Mouse (Mus musculus) midbrain, embryonic 12.5 days (tissue): ENCODE results near the gene Akt3. TPM values are rescaled to one million over a fixed set of nuclear protein-coding genes. Genes with fewer than 3 reads are reported as not detected.

ENCODE experiments used
- ATAC-seq: fragments of 200-750 bp; cut with Nextera tagmentation; 2 replicates; pipeline ENCODE4 v1.8.0; 2017; ENCODE audit warnings: low read depth, moderate TSS enrichment, moderate library complexity; ENCODE audit not compliant: low FRiP score
- H3K27ac ChIP-seq: fragments of 300-500 bp; sonication (generic); replicated peaks from 2 replicates; pipeline ENCODE4 v1.5.1; 2016; ENCODE audit warnings: mild to moderate bottlenecking
- H3K27me3 ChIP-seq: fragments of 300-500 bp; sonication (generic); 2 replicates; pipeline ENCODE4 v1.6.1; 2016; ENCODE audit warnings: mild to moderate bottlenecking
- H3K36me3 ChIP-seq: fragments of 300-500 bp; sonication (generic); 2 replicates; pipeline ENCODE4 v1.6.1; 2016
- H3K4me1 ChIP-seq: fragments of 300-500 bp; sonication (generic); 2 replicates; pipeline ENCODE4 v1.6.1; 2016
- H3K4me2 ChIP-seq: fragments of 300-500 bp; sonication (generic); replicated peaks from 2 replicates; pipeline ENCODE4 v1.6.1; 2016; ENCODE audit warnings: mild to moderate bottlenecking, moderate library complexity
- H3K4me3 ChIP-seq: fragments of 300-500 bp; sonication (generic); 2 replicates; pipeline ENCODE4 v1.5.1; 2016; ENCODE audit warnings: mild to moderate bottlenecking
- H3K9ac ChIP-seq: fragments of 300-500 bp; sonication (generic); replicated peaks from 2 replicates; pipeline ENCODE4 v1.6.1; 2016; ENCODE audit warnings: mild to moderate bottlenecking, moderate library complexity
- H3K9me3 ChIP-seq: fragments of 300-500 bp; sonication (generic); 2 replicates; pipeline ENCODE4 v1.6.1; 2016; ENCODE audit warnings: mild to moderate bottlenecking
- WGBS: fragments of 180-500 bp; shearing (Covaris S2); methylation state at CpG from one replicate; pipeline ENCODE4 v1.1.7; 2016; 5-methylcytosine and 5-hydroxymethylcytosine counted together
- polyA plus RNA-seq: library from polyadenylated mRNA; unstranded; fragments of >200 nt; fragmentation: Nextera tagmentation; extraction: Ambion mirVana; gene quantifications from 2 replicates; pipeline ENCODE4 v1.2.1, GENCODE M21; 2016

Gene Akt3
- polyA plus RNA-seq, 1 experiment from 2014 or later: 32.5 TPM

DNA sequence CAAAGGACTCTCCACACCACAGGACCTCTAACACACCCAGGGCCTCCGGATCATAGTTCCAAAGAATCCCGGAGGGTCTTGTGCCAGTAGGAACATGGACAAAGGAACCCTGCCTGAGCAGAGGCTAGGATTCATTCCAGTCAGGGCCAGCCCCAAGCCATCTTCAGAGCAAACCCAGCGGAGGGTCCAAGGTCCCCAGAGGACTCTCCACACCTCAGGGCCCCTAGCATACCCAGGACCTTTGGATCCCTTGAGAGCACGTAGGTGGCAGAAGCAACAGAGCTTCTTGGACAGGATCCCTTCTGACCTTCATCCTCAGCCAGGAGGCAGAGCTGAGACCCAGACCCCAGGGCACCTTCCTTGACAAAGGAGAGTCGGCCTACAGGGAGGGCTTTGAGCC lies 167.5 kb downstream of the Akt3 start:
- no peak overlapping the region for H3K4me2 ChIP-seq
- ATAC-seq: no peak
- H3K4me1 ChIP-seq: no peaks in the 10 kb centered on the region
- WGBS: 88% methylated on average over 5 of the region's 5 CpGs
- no peaks in the 10 kb centered on the region for H3K9me3 ChIP-seq
- no peak overlapping the region for H3K4me3 ChIP-seq
- H3K27ac ChIP-seq: no peak overlapping the region
- H3K27me3 ChIP-seq: no peaks in the 10 kb centered on the region
- no peak overlapping the region for H3K9ac ChIP-seq
- H3K36me3 ChIP-seq: 0 out of 2 replicates have a peak, but pooled peaks cover 4% of the 10 kb centered on the region

- Histone ChIP-seq H3K4me3 (no peak overlapping the region), H3K36me3 (no peaks in the 10 kb centered on the region), H3K9me3 (0 out of 2 replicates have a peak, but pooled peaks cover under 1% of the 10 kb centered on the region), H3K27ac (no peak overlapping the region), H3K4me1 (no peaks in the 10 kb centered on the region), H3K27me3 (no peaks in the 10 kb centered on the region), H3K4me2 (no peak overlapping the region), H3K9ac (no peak overlapping the region)
- ATAC-seq: no peak
- 72% methylated on average over 3 of the region's 3 CpGs for WGBS
Measured at GRCm38 (mm10) chr1:177089515-177089914, 168.5 kb downstream of the Akt3 start.

DNA sequence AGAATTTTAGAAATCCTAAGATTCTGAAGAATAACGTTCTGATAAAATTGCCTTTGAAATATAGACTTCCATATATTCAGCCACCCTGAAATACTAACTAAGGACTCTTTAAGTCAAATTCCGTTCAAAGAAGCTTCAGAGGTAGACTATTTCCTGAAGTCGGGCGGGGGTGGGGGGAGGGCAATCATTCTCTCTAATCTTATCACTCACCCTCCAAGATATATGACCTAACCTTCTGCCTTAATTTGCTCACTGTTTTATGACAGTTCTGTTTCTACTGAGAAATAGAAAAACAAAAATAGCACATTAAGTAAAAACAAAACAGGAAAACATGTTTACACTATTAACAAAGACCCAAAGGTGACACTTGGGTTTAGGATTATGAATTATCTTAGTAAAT lies 169.0 kb downstream of the Akt3 start:
- WGBS: 91% methylated on average over 4 of the region's 4 CpGs
- ATAC-seq: no peak
- H3K27ac ChIP-seq: no peak overlapping the region

GRCm38 (mm10) chr1:177081957-177082645 lies 175.9 kb downstream of the Akt3 start:
- 0 out of 2 replicates have a peak, but pooled peaks cover 3% of the 10 kb centered on the region for H3K4me1 ChIP-seq
- peak; percentile 19; the same call in 1 of the 2 replicates for ATAC-seq
- WGBS: 89% methylated on average over 1 of the region's 1 CpGs
- H3K36me3 ChIP-seq: no peaks in the 10 kb centered on the region
- 0 out of 2 replicates have a peak overlapping the region, but pooled peaks have one; percentile 1 for H3K27ac ChIP-seq
- H3K9me3 ChIP-seq: 0 out of 2 replicates have a peak, but pooled peaks cover 5% of the 10 kb centered on the region
- no peak overlapping the region for H3K4me2 ChIP-seq
- no peaks in the 10 kb centered on the region for H3K27me3 ChIP-seq
- H3K9ac ChIP-seq: no peak overlapping the region
- H3K4me3 ChIP-seq: no peak overlapping the region

More for the DNA sequence above, 169.0 kb downstream of the Akt3 start:
- H3K4me3 ChIP-seq: no peak overlapping the region
- no peak overlapping the region for H3K4me2 ChIP-seq
- no peaks in the 10 kb centered on the region for H3K4me1 ChIP-seq
- no peaks in the 10 kb centered on the region for H3K36me3 ChIP-seq
- no peak overlapping the region for H3K9ac ChIP-seq
- H3K9me3 ChIP-seq: 0 out of 2 replicates have a peak, but pooled peaks cover 4% of the 10 kb centered on the region
- no peaks in the 10 kb centered on the region for H3K27me3 ChIP-seq

- Histone ChIP-seq H3K9ac (no peak overlapping the region), H3K4me2 (no peak overlapping the region), H3K4me1 (no peaks in the 10 kb centered on the region), H3K9me3 (no peaks in the 10 kb centered on the region), H3K27ac (no peak overlapping the region), H3K27me3 (no peaks in the 10 kb centered on the region), H3K36me3 (0 out of 2 replicates have a peak, but pooled peaks cover 3% of the 10 kb centered on the region), H3K4me3 (no peak overlapping the region)
- no peak for ATAC-seq
- WGBS: 97% methylated on average over 2 of the region's 2 CpGs
Measured at GRCm38 (mm10) chr1:177069161-177069560, 188.8 kb downstream of the Akt3 start.

- Histone ChIP-seq H3K9me3 (no peaks in the 10 kb centered on the region), H3K4me1 (no peaks in the 10 kb centered on the region), H3K9ac (no peak overlapping the region), H3K27ac (no peak overlapping the region), H3K36me3 (0 out of 2 replicates have a peak, but pooled peaks cover 3% of the 10 kb centered on the region), H3K4me3 (no peak overlapping the region), H3K4me2 (no peak overlapping the region), H3K27me3 (no peaks in the 10 kb centered on the region)
- 78% methylated on average over 8 of the region's 8 CpGs for WGBS
- no peak for ATAC-seq
Measured at GRCm38 (mm10) chr1:177067123-177067646, 190.8 kb downstream of the Akt3 start.

GRCm38 (mm10) chr1:177065732-177066131 lies 192.3 kb downstream of the Akt3 start:
- no peak overlapping the region for H3K4me3 ChIP-seq
- no peaks in the 10 kb centered on the region for H3K9me3 ChIP-seq
- H3K27me3 ChIP-seq: no peaks in the 10 kb centered on the region
- no peak for ATAC-seq
- no peak overlapping the region for H3K9ac ChIP-seq
- 0 out of 2 replicates have a peak, but pooled peaks cover 8% of the 10 kb centered on the region for H3K36me3 ChIP-seq
- no peak overlapping the region for H3K27ac ChIP-seq
- H3K4me2 ChIP-seq: no peak overlapping the region
- H3K4me1 ChIP-seq: no peaks in the 10 kb centered on the region

DNA sequence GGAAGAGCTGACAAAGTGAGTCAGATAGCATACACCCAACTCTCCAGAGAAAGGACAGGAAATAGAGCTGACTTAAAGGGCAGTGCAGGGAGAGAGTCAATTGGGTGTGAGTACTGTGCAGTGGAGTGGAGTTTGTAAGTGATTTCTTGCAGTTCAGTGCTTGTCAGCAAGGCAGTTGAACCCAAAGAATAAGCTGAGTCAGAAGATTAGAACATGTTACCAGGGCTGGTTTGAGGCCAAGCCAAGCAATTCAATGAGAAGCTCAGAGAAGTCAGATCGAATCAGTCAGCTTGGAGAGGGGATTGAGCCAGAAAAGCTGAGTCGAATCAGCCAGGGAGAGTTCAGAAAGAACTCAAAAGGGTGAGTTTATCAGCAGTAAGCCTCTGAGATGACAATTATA lies 196.2 kb downstream of the Akt3 start:
- H3K4me1 ChIP-seq: no peaks in the 10 kb centered on the region
- H3K4me2 ChIP-seq: no peak overlapping the region
- 87% methylated on average over 2 of the region's 2 CpGs for WGBS
- H3K9ac ChIP-seq: no peak overlapping the region
- no peak for ATAC-seq
- H3K9me3 ChIP-seq: no peaks in the 10 kb centered on the region
- no peak overlapping the region for H3K4me3 ChIP-seq
- no peak overlapping the region for H3K27ac ChIP-seq
- no peaks in the 10 kb centered on the region for H3K27me3 ChIP-seq
- H3K36me3 ChIP-seq: peaks cover 11% of the 10 kb centered on the region; the same call in 1 of the 2 replicates

GRCm38 (mm10) chr1:177054891-177055290 lies 203.1 kb downstream of the Akt3 start:
- Histone ChIP-seq H3K9ac (no peak overlapping the region), H3K9me3 (no peaks in the 10 kb centered on the region), H3K4me3 (no peak overlapping the region), H3K27me3 (no peaks in the 10 kb centered on the region), H3K36me3 (peaks cover 3% of the 10 kb centered on the region; the same call in 1 of the 2 replicates), H3K4me2 (no peak overlapping the region), H3K27ac (no peak overlapping the region), H3K4me1 (no peaks in the 10 kb centered on the region)
- no peak for ATAC-seq
- 62% methylated on average over 2 of the region's 2 CpGs for WGBS

DNA sequence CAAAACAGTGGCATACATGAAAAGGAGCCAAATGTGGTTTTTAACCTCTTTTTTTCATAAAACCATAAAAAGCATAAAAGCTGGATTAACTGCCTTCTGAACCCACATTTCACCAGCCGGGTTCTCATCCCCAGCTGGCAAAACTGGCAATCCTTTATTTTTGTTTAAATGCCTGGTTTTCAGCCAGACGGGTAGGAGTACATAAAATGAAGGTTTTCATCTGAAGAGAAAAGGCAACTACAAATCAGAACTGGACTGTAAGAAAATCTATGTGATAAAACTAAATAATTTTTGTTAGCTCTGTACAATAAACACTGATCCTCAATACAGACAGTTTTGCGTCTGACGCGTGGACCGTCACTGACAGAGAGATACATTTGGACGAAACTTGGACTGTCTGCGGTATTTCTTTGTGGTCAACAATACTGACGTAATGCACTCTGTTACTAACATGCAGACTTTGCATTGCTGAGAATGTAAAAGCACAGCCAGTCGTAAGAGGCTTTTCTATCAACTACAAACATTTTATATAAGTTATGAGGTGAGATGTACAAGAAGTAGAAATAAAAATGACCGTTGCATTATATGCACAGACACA lies 206.5 kb downstream of the Akt3 start:
- H3K4me3 ChIP-seq: no peak overlapping the region
- no peaks in the 10 kb centered on the region for H3K36me3 ChIP-seq
- H3K9ac ChIP-seq: no peak overlapping the region
- no peaks in the 10 kb centered on the region for H3K4me1 ChIP-seq
- ATAC-seq: no peak
- no peak overlapping the region for H3K27ac ChIP-seq
- H3K27me3 ChIP-seq: no peaks in the 10 kb centered on the region
- no peaks in the 10 kb centered on the region for H3K9me3 ChIP-seq
- 88% methylated on average over 11 of the region's 11 CpGs for WGBS
- no peak overlapping the region for H3K4me2 ChIP-seq

DNA sequence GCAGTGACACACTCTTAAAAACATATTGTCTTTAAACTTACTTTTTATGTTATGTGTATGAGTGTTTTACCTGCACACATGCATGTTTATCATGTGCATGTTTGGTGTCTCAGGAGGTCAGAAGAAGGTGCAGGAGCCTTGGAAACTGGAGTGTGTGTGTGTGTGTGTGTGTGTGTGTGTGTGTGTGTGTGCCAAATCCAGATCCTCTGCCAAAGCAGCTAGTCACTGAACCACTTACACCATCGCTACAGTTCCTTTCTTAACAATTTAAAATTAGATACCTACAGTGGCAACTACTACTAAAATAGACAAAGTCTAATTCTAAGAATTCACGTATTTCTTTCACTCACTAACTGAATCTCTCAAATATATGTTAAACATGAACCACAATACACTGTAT lies 209.2 kb downstream of the Akt3 start:
- H3K4me3 ChIP-seq: no peak overlapping the region
- H3K9me3 ChIP-seq: no peaks in the 10 kb centered on the region
- H3K4me1 ChIP-seq: no peaks in the 10 kb centered on the region
- H3K27me3 ChIP-seq: no peaks in the 10 kb centered on the region
- H3K9ac ChIP-seq: no peak overlapping the region
- ATAC-seq: no peak
- no peak overlapping the region for H3K27ac ChIP-seq
- WGBS: 95% methylated on average over 2 of the region's 2 CpGs
- no peaks in the 10 kb centered on the region for H3K36me3 ChIP-seq
- H3K4me2 ChIP-seq: no peak overlapping the region

DNA sequence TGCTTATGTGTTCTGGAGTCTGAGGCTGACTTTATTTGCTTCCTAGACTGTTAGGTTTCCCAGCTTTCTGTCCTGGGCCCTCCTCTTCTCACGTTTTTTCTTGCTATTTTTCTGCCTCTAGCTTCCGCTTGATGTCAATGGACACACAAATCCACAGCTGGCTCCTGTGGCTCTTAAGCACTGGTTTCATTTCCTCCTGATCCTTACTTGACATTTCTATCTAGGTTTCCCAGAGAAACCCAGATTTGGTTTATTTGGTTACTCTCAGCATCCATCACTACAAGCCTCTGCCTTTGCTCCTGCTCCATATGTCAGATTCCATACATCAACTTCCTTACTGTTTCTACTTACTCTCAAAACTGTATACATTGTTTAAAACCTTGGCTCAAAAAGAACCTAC lies 211.0 kb downstream of the Akt3 start:
- ATAC-seq: no peak
- Histone ChIP-seq H3K4me3 (no peak overlapping the region), H3K27ac (no peak overlapping the region), H3K36me3 (no peaks in the 10 kb centered on the region), H3K4me1 (no peaks in the 10 kb centered on the region), H3K4me2 (no peak overlapping the region), H3K27me3 (no peaks in the 10 kb centered on the region), H3K9ac (no peak overlapping the region), H3K9me3 (no peaks in the 10 kb centered on the region)
- 90% methylated on average over 2 of the region's 2 CpGs for WGBS
